Mouse (Mus musculus) MEL (cell line): ENCODE measurements at regions not wholly inside any gene's neighbourhood (a gene's known extent, or its start where the extent isn't known, plus 50 kb on each side); places are given as distances from the start of the nearest gene placed in this dataset.

Source experiments
- DNase-seq: peaks from one replicate; pipeline ENCODE4 v3.0.0; 2011; ENCODE audit warnings: low read depth, low spot score
- H3K27ac ChIP-seq: 2 replicates; pipeline ENCODE4 v1.5.1; 2012; ENCODE audit warnings: low read depth, mild to moderate bottlenecking, control low read depth, low read length, moderate library complexity; ENCODE audit not compliant: control insufficient read depth
- H3K27me3 ChIP-seq, 2 experiments: fragments of 150-350 bp in 1 of 2; sonication (generic) in 1 of 2; 2 replicates each; pipeline ENCODE4 v1.6.1; 2012; ENCODE audit warnings: low read length in 2 of 2, mild to moderate bottlenecking in 2 of 2, improper control_type of control experiment in 1 of 2, moderate library complexity in 1 of 2; ENCODE audit not compliant: insufficient read depth in 2 of 2, control insufficient read depth in 1 of 2
- H3K36me3 ChIP-seq, 2 experiments: 2 replicates each; pipeline ENCODE4 v1.6.1; 2012 to 2014; ENCODE audit warnings: low read length in 2 of 2, improper control_type of control experiment in 1 of 2, inconsistent platforms in 1 of 2, mild to moderate bottlenecking in 1 of 2; ENCODE audit not compliant: insufficient read depth in 2 of 2, control insufficient read depth in 1 of 2
- H3K4me1 ChIP-seq, 2 experiments: fragments of 150-350 bp in 1 of 2; sonication (generic) in 1 of 2; 2 replicates each; pipeline ENCODE4 v1.6.1; 2012; ENCODE audit warnings: low read length in 2 of 2, improper control_type of control experiment in 1 of 2, mild to moderate bottlenecking in 1 of 2; ENCODE audit not compliant: insufficient read depth in 2 of 2, control insufficient read depth in 1 of 2
- H3K4me3 ChIP-seq, 2 experiments: fragments of 150-350 bp in 1 of 2; sonication (generic) in 1 of 2; 2 replicates each; pipeline ENCODE4 v1.5.1; 2012; ENCODE audit warnings: low read depth in 2 of 2, low read length in 2 of 2, mild to moderate bottlenecking in 2 of 2, moderate library complexity in 2 of 2, control low read depth in 1 of 2, improper control_type of control experiment in 1 of 2; ENCODE audit not compliant: control insufficient read depth in 1 of 2, insufficient read depth in 1 of 2
- H3K79me2 ChIP-seq: 2 replicates; pipeline ENCODE4 v1.6.1; 2012; ENCODE audit warnings: mild to moderate bottlenecking, low read length, moderate library complexity; ENCODE audit not compliant: control insufficient read depth, poor library complexity, insufficient read depth
- H3K9ac ChIP-seq: 2 replicates; pipeline ENCODE4 v1.6.1; 2012; ENCODE audit warnings: low read depth, mild to moderate bottlenecking, control low read depth, low read length, moderate library complexity; ENCODE audit not compliant: control insufficient read depth, poor library complexity, severe bottlenecking
- H3K9me3 ChIP-seq: fragments of 150-350 bp; sonication (generic); replicated peaks from 2 replicates; pipeline ENCODE4 v1.6.1; 2012; ENCODE audit warnings: mild to moderate bottlenecking, low read length, improper control_type of control experiment, moderate library complexity; ENCODE audit not compliant: insufficient read depth
- BHLHE40 ChIP-seq: IDR thresholded peaks from 2 replicates; pipeline ENCODE4 v1.6.1; 2012; ENCODE audit warnings: low read depth, mild to moderate bottlenecking, inconsistent platforms, low read length, improper control_type of control experiment, borderline replicate concordance
- CHD1 ChIP-seq: IDR thresholded peaks from 2 replicates; pipeline ENCODE4 v1.6.1; 2012; ENCODE audit warnings: low read depth, mild to moderate bottlenecking, inconsistent platforms, low read length, improper control_type of control experiment
- CHD2 ChIP-seq: IDR thresholded peaks from 2 replicates; pipeline ENCODE4 v1.6.1; 2011; ENCODE audit warnings: low read length, improper control_type of control experiment
- CTCF ChIP-seq, 3 experiments: IDR thresholded peaks in 2 of 3; conservative IDR thresholded peaks in 1 of 3; 2 replicates each; pipeline ENCODE4 v1.5.1; 2011 to 2012; ENCODE audit warnings: low read length in 3 of 3, low read depth in 2 of 3, mild to moderate bottlenecking in 2 of 3, improper control_type of control experiment in 1 of 3, inconsistent platforms in 1 of 3, mixed read lengths in 1 of 3, moderate library complexity in 1 of 3; ENCODE audit not compliant: control insufficient read depth in 1 of 3, insufficient read depth in 1 of 3, poor library complexity in 1 of 3, severe bottlenecking in 1 of 3
- E2F4 ChIP-seq: IDR thresholded peaks from 2 replicates; pipeline ENCODE4 v1.6.1; 2011; ENCODE audit warnings: low read depth, low read length, improper control_type of control experiment, borderline replicate concordance
- ETS1 ChIP-seq: IDR thresholded peaks from 2 replicates; pipeline ENCODE4 v1.6.1; 2012; ENCODE audit warnings: low read depth, mild to moderate bottlenecking, inconsistent platforms, low read length, improper control_type of control experiment, moderate library complexity
- GABPA ChIP-seq: IDR thresholded peaks from 2 replicates; pipeline ENCODE4 v1.6.1; 2012; ENCODE audit warnings: low read depth, mild to moderate bottlenecking, inconsistent platforms, low read length, improper control_type of control experiment, moderate library complexity
- JUND ChIP-seq: IDR thresholded peaks from 2 replicates; pipeline ENCODE4 v1.6.1; 2011; ENCODE audit warnings: low read depth, mild to moderate bottlenecking, improper control_type of control experiment, low read length
- MAX ChIP-seq: IDR thresholded peaks from 2 replicates; pipeline ENCODE4 v1.6.1; 2011; ENCODE audit warnings: low read length, improper control_type of control experiment
- MAZ ChIP-seq: IDR thresholded peaks from 2 replicates; pipeline ENCODE4 v1.6.1; 2012; ENCODE audit warnings: low read depth, mild to moderate bottlenecking, inconsistent platforms, low read length, improper control_type of control experiment
- MEF2A ChIP-seq: IDR thresholded peaks from 2 replicates; pipeline ENCODE4 v1.6.1; 2014; ENCODE audit warnings: low read depth, mild to moderate bottlenecking, inconsistent platforms, low read length, improper control_type of control experiment; ENCODE audit not compliant: poor library complexity, insufficient replicate concordance, severe bottlenecking; ENCODE audit errors: extremely low read depth
- MXI1 ChIP-seq: IDR thresholded peaks from 2 replicates; pipeline ENCODE4 v1.6.1; 2011; ENCODE audit warnings: mild to moderate bottlenecking, low read depth, low read length, improper control_type of control experiment
- MYC ChIP-seq: IDR thresholded peaks from 2 replicates; pipeline ENCODE4 v1.6.1; 2011; ENCODE audit warnings: low read depth, mild to moderate bottlenecking, low read length, improper control_type of control experiment, moderate library complexity
- NELFE ChIP-seq: IDR thresholded peaks from 2 replicates; pipeline ENCODE4 v1.6.1; 2011; ENCODE audit warnings: low read depth, low read length, improper control_type of control experiment
- NRF1 ChIP-seq: IDR thresholded peaks from 2 replicates; pipeline ENCODE4 v1.6.1; 2014; ENCODE audit warnings: low read depth, mild to moderate bottlenecking, inconsistent platforms, low read length, improper control_type of control experiment, moderate library complexity; ENCODE audit not compliant: poor library complexity, insufficient read depth, severe bottlenecking
- POLR2A ChIP-seq, 2 experiments: IDR thresholded peaks; 2 replicates each; pipeline ENCODE4 v1.6.1; 2011 to 2012; ENCODE audit warnings: low read length in 2 of 2, mild to moderate bottlenecking in 2 of 2, control low read depth in 1 of 2, improper control_type of control experiment in 1 of 2, low read depth in 1 of 2, moderate library complexity in 1 of 2; ENCODE audit not compliant: control insufficient read depth in 1 of 2, insufficient read depth in 1 of 2, poor library complexity in 1 of 2
- POLR2AphosphoS2 ChIP-seq: IDR thresholded peaks from 2 replicates; pipeline ENCODE4 v1.6.1; 2011; ENCODE audit warnings: low read length, improper control_type of control experiment
- RAD21 ChIP-seq: IDR thresholded peaks from 2 replicates; pipeline ENCODE4 v1.6.1; 2011; ENCODE audit warnings: mild to moderate bottlenecking, low read depth, low read length, improper control_type of control experiment
- RCOR1 ChIP-seq: IDR thresholded peaks from 2 replicates; pipeline ENCODE4 v1.6.1; 2012; ENCODE audit warnings: low read depth, mild to moderate bottlenecking, inconsistent platforms, low read length, improper control_type of control experiment
- SIN3A ChIP-seq: IDR thresholded peaks from 2 replicates; pipeline ENCODE4 v1.6.1; 2012; ENCODE audit warnings: low read length, improper control_type of control experiment, inconsistent platforms
- SMC3 ChIP-seq: IDR thresholded peaks from 2 replicates; pipeline ENCODE4 v1.6.1; 2011; ENCODE audit warnings: low read depth, low read length, improper control_type of control experiment
- TAL1 ChIP-seq: IDR thresholded peaks from 2 replicates; pipeline ENCODE4 v1.6.1; 2012; ENCODE audit warnings: mild to moderate bottlenecking, inconsistent platforms, low read length, moderate library complexity, mixed read lengths
- TCF12 ChIP-seq: IDR thresholded peaks from 2 replicates; pipeline ENCODE4 v1.6.1; 2014; ENCODE audit warnings: low read depth, mild to moderate bottlenecking, inconsistent platforms, low read length, improper control_type of control experiment, moderate library complexity
- UBTF ChIP-seq: IDR thresholded peaks from 2 replicates; pipeline ENCODE4 v1.6.1; 2012; ENCODE audit warnings: low read depth, mild to moderate bottlenecking, inconsistent platforms, low read length, improper control_type of control experiment, moderate library complexity, borderline replicate concordance; ENCODE audit not compliant: insufficient read depth
- USF1 ChIP-seq: IDR thresholded peaks from 2 replicates; pipeline ENCODE4 v1.6.1; 2014; ENCODE audit warnings: low read depth, mild to moderate bottlenecking, inconsistent platforms, low read length, improper control_type of control experiment, moderate library complexity
- ZC3H11A ChIP-seq: IDR thresholded peaks from 2 replicates; pipeline ENCODE4 v1.6.1; 2012; ENCODE audit warnings: low read depth, mild to moderate bottlenecking, inconsistent platforms, low read length, improper control_type of control experiment
- ZKSCAN1 ChIP-seq: IDR thresholded peaks from 2 replicates; pipeline ENCODE4 v1.6.1; 2012; ENCODE audit warnings: low read depth, mild to moderate bottlenecking, inconsistent platforms, low read length, improper control_type of control experiment, moderate library complexity
- ZNF384 ChIP-seq: IDR thresholded peaks from 2 replicates; pipeline ENCODE4 v1.6.1; 2012; ENCODE audit warnings: low read depth, mild to moderate bottlenecking, inconsistent platforms, low read length, improper control_type of control experiment

GRCm38 (mm10) chr2:117928062-117928461 lies 183.6 kb upstream of the Thbs1 start:
- Histone ChIP-seq H3K27me3 (no peaks in the 10 kb centered on the region), H3K4me3 (no peak overlapping the region), H3K79me2 (no peaks in the 10 kb centered on the region), H3K36me3 (no peaks in the 10 kb centered on the region), H3K9me3 (no peaks in the 10 kb centered on the region), H3K4me1 (no peaks in the 10 kb centered on the region), H3K9ac (no peak overlapping the region), H3K27ac (no peak overlapping the region)
- no peak for DNase-seq
- TF ChIP-seq UBTF = no peak
- TF ChIP-seq TAL1 = no peak
- TF ChIP-seq USF1 = no peak
- no peak for TF ChIP-seq POLR2A (IDR thresholded peaks at IDR 0.05; ENCODE audit: control insufficient read depth in 1 of 2, insufficient read depth in 1 of 2, low read depth in 1 of 2, low read length in 2 of 2, poor library complexity in 1 of 2)
- TF ChIP-seq ZNF384 = no peak
- TF ChIP-seq CHD1 = no peak
- TF ChIP-seq NELFE = no peak
- no peak for TF ChIP-seq ETS1
- no peak for TF ChIP-seq BHLHE40
- TF ChIP-seq MEF2A = no peak
- no peak for TF ChIP-seq NRF1
- no peak for TF ChIP-seq MYC
- TF ChIP-seq RAD21 = no peak
- TF ChIP-seq GABPA = no peak
- TF ChIP-seq ZC3H11A = no peak
- TF ChIP-seq ZKSCAN1 = no peak
- no peak for TF ChIP-seq E2F4
- no peak for TF ChIP-seq MAX
- TF ChIP-seq MXI1 = no peak
- TF ChIP-seq POLR2AphosphoS2 = no peak

GRCm38 (mm10) chr2:117929586-117929985 lies 182.1 kb upstream of the Thbs1 start:
- TF ChIP-seq JUND (no peak), UBTF (no peak), E2F4 (no peak), POLR2AphosphoS2 (no peak), MYC (no peak), BHLHE40 (no peak), TCF12 (no peak), MAZ (no peak), CHD2 (no peak), ETS1 (no peak), MXI1 (no peak), CTCF (IDR thresholded peaks at IDR 0.05 in 2 of 3, conservative IDR thresholded peaks at IDR 0.05 in 1 of 3; ENCODE audit: control insufficient read depth in 1 of 3, insufficient read depth in 1 of 3, low read depth in 2 of 3, low read length in 3 of 3, poor library complexity in 1 of 3, severe bottlenecking in 1 of 3) (no peak), RCOR1 (no peak), SMC3 (no peak), CHD1 (no peak), RAD21 (no peak), USF1 (no peak), SIN3A (no peak)
- Histone ChIP-seq H3K9ac (no peak overlapping the region), H3K36me3 (no peaks in the 10 kb centered on the region), H3K9me3 (no peaks in the 10 kb centered on the region), H3K4me3 (no peak overlapping the region), H3K4me1 (no peaks in the 10 kb centered on the region), H3K79me2 (no peaks in the 10 kb centered on the region), H3K27me3 (no peaks in the 10 kb centered on the region), H3K27ac (no peak overlapping the region)
- DNase-seq = no peak
